Mouse (Mus musculus) heart, embryonic 12.5 days (tissue): ENCODE results near the gene Gm42715. TPM values are rescaled to one million over a fixed set of nuclear protein-coding genes. Genes with fewer than 3 reads are reported as not detected.
A peak's percentile ranks its signal among the peaks of the same experiment; 100 is the strongest.

Experiments
- ATAC-seq: fragments of 200-750 bp; cut with Nextera tagmentation; 2 replicates; pipeline ENCODE4 v1.8.0; 2017; ENCODE audit warnings: moderate TSS enrichment, moderate library complexity; ENCODE audit not compliant: insufficient number of reproducible peaks, low FRiP score
- H3K27ac ChIP-seq: fragments of 300-500 bp; sonication (generic); 2 replicates; pipeline ENCODE4 v1.5.1; 2016; ENCODE audit warnings: mild to moderate bottlenecking, moderate library complexity; ENCODE audit not compliant: poor library complexity, severe bottlenecking
- H3K27me3 ChIP-seq: fragments of 300-500 bp; sonication (generic); replicated peaks from 2 replicates; pipeline ENCODE4 v1.6.1; 2016; ENCODE audit warnings: mild to moderate bottlenecking, moderate library complexity
- H3K36me3 ChIP-seq: fragments of 300-500 bp; sonication (generic); 2 replicates; pipeline ENCODE4 v1.6.1; 2016; ENCODE audit warnings: mild to moderate bottlenecking, moderate library complexity
- H3K4me1 ChIP-seq: fragments of 300-500 bp; sonication (generic); replicated peaks from 2 replicates; pipeline ENCODE4 v1.6.1; 2016; ENCODE audit warnings: mild to moderate bottlenecking
- H3K4me2 ChIP-seq: fragments of 300-500 bp; sonication (generic); 2 replicates; pipeline ENCODE4 v1.6.1; 2016; ENCODE audit warnings: mild to moderate bottlenecking, moderate library complexity
- H3K4me3 ChIP-seq: fragments of 300-500 bp; sonication (generic); 2 replicates; pipeline ENCODE4 v1.5.1; 2016; ENCODE audit warnings: mild to moderate bottlenecking
- H3K9ac ChIP-seq: fragments of 300-500 bp; sonication (generic); 2 replicates; pipeline ENCODE4 v1.6.1; 2016; ENCODE audit warnings: mild to moderate bottlenecking, moderate library complexity
- H3K9me3 ChIP-seq: fragments of 300-500 bp; sonication (generic); replicated peaks from 2 replicates; pipeline ENCODE4 v1.6.1; 2016; ENCODE audit warnings: mild to moderate bottlenecking, moderate library complexity
- WGBS: fragments of 180-500 bp; shearing (Covaris S2); methylation state at CpG from one replicate; pipeline ENCODE4 v1.1.7; 2016; 5-methylcytosine and 5-hydroxymethylcytosine counted together
- polyA plus RNA-seq: library from polyadenylated mRNA; unstranded; fragments of >200 nt; fragmentation: Nextera tagmentation; extraction: Ambion mirVana; gene quantifications from 2 replicates; pipeline ENCODE4 v1.2.1, GENCODE M21; 2016

Gene Gm42715
- polyA plus RNA-seq, 1 experiment from 2014 or later, result 8.5 TPM

GRCm38 (mm10) chr7:127549116-127549835 lies 29.9 kb downstream of the Gm42715 start:
- no peak overlapping the region for H3K4me2 ChIP-seq
- WGBS, result 90% methylated on average over 15 of the region's 15 CpGs
- H3K4me3 ChIP-seq, result no peak overlapping the region
- no peaks in the 10 kb centered on the region for H3K9me3 ChIP-seq
- no peak for ATAC-seq
- no peak overlapping the region for H3K9ac ChIP-seq
- peaks cover 70% of the 10 kb centered on the region for H3K36me3 ChIP-seq
- no peaks in the 10 kb centered on the region for H3K27me3 ChIP-seq
- no peaks in the 10 kb centered on the region for H3K4me1 ChIP-seq
- no peak overlapping the region for H3K27ac ChIP-seq

GRCm38 (mm10) chr7:127551558-127551957 lies 32.2 kb downstream of the Gm42715 start:
- Histone ChIP-seq H3K36me3 (peaks cover 74% of the 10 kb centered on the region), H3K9ac (no peak overlapping the region), H3K4me1 (no peaks in the 10 kb centered on the region), H3K27ac (no peak overlapping the region), H3K4me2 (no peak overlapping the region), H3K4me3 (no peak overlapping the region), H3K27me3 (no peaks in the 10 kb centered on the region), H3K9me3 (no peaks in the 10 kb centered on the region)
- whole genome bisulfite sequencing, result 95% methylated on average over 8 of the region's 8 CpGs
- no peak for ATAC-seq

GRCm38 (mm10) chr7:127560580-127560979 lies 41.2 kb downstream of the Gm42715 start:
- no peaks in the 10 kb centered on the region for H3K27me3 ChIP-seq
- H3K36me3 ChIP-seq, result peaks cover 82% of the 10 kb centered on the region
- no peak overlapping the region for H3K4me2 ChIP-seq
- H3K27ac ChIP-seq, result no peak overlapping the region
- H3K4me3 ChIP-seq, result no peak overlapping the region
- H3K9ac ChIP-seq, result no peak overlapping the region
- H3K9me3 ChIP-seq, result no peaks in the 10 kb centered on the region
- peaks cover 10% of the 10 kb centered on the region for H3K4me1 ChIP-seq
- ATAC-seq, result 0 out of 2 replicates have a peak, but pooled peaks have one; percentile 16
- WGBS, result 95% methylated on average over 11 of the region's 11 CpGs

- Histone ChIP-seq H3K4me2 (no peak within 1 kb of the TSS), H3K9me3 (no peaks in the 10 kb centered on the region), H3K27ac (no peak within 1 kb of the TSS), H3K27me3 (no peaks in the 10 kb centered on the region), H3K9ac (no peak within 1 kb of the TSS), H3K4me3 (no peak within 1 kb of the TSS), H3K4me1 (peaks cover 10% of the 10 kb centered on the region), H3K36me3 (peaks cover 80% of the 10 kb centered on the region)
- 90% methylated on average over 5 of the region's 5 CpGs for WGBS
- ATAC-seq, result no peak
Observed at GRCm38 (mm10) chr7:127561340-127561858, 42.0 kb downstream of the Gm42715 start, which contains the start of gene Tmem265. Gene Tmem265 (plus strand): TSS chr7:127561390.

- no peaks in the 10 kb centered on the region for H3K27me3 ChIP-seq
- peaks cover 10% of the 10 kb centered on the region for H3K4me1 ChIP-seq
- peaks cover 62% of the 10 kb centered on the region for H3K36me3 ChIP-seq
- WGBS, result 63% methylated on average over 6 of the region's 6 CpGs
- H3K9me3 ChIP-seq, result no peaks in the 10 kb centered on the region
- H3K27ac ChIP-seq, result peak overlapping the region; percentile 54; the same call in 1 of the 2 replicates
- no peak overlapping the region for H3K4me2 ChIP-seq
- ATAC-seq, result 0 out of 2 replicates have a peak, but pooled peaks have one; percentile 36
- no peak overlapping the region for H3K9ac ChIP-seq
- no peak overlapping the region for H3K4me3 ChIP-seq
Observed at GRCm38 (mm10) chr7:127564381-127565150, 45.2 kb downstream of the Gm42715 start.

- peak within 1 kb of the TSS; percentile 78 for H3K27ac ChIP-seq
- peak within 1 kb of the TSS; percentile 94 for H3K4me3 ChIP-seq
- H3K4me1 ChIP-seq, result peaks cover 19% of the 10 kb centered on the region
- peak within 1 kb of the TSS; percentile 98 for H3K4me2 ChIP-seq
- H3K27me3 ChIP-seq, result no peaks in the 10 kb centered on the region
- H3K36me3 ChIP-seq, result peaks cover 17% of the 10 kb centered on the region
- ATAC-seq, result peak; percentile 98
- H3K9ac ChIP-seq, result peak within 1 kb of the TSS; percentile 94
- no peaks in the 10 kb centered on the region for H3K9me3 ChIP-seq
- WGBS, result 1% methylated on average over 17 of the region's 17 CpGs
Observed at GRCm38 (mm10) chr7:127572895-127573471, 53.6 kb downstream of the Gm42715 start, which contains the start of gene Phkg2. Gene Phkg2 (plus strand): TSS chr7:127573340.

- under 1% methylated on average over 27 of the region's 28 CpGs for WGBS
- ATAC-seq, result peak; percentile 73; the same call in 1 of the 2 replicates
Observed at GRCm38 (mm10) chr7:127573503-127574008, 54.2 kb downstream of the Gm42715 start.

GRCm38 (mm10) chr7:127574115-127574514 lies 54.7 kb downstream of the Gm42715 start:
- Histone ChIP-seq H3K36me3 (peaks cover 21% of the 10 kb centered on the region), H3K4me1 (peaks cover 19% of the 10 kb centered on the region), H3K27me3 (no peaks in the 10 kb centered on the region), H3K4me2 (peak overlapping the region; percentile 98), H3K27ac (peak overlapping the region; percentile 69; the same call in 1 of the 2 replicates), H3K9ac (peak overlapping the region; percentile 94), H3K4me3 (peak overlapping the region; percentile 94), H3K9me3 (no peaks in the 10 kb centered on the region)
- ATAC-seq, result no peak
- 18% methylated on average over 7 of the region's 7 CpGs for WGBS

More at GRCm38 (mm10) chr7:127573503-127574008, 54.2 kb downstream of the Gm42715 start:
- H3K4me1 ChIP-seq, result peaks cover 19% of the 10 kb centered on the region
- H3K9me3 ChIP-seq, result no peaks in the 10 kb centered on the region
- H3K9ac ChIP-seq, result peak overlapping the region; percentile 94
- H3K27me3 ChIP-seq, result no peaks in the 10 kb centered on the region
- H3K27ac ChIP-seq, result peak overlapping the region; percentile 69
- H3K36me3 ChIP-seq, result peaks cover 22% of the 10 kb centered on the region
- H3K4me3 ChIP-seq, result peak overlapping the region; percentile 94
- H3K4me2 ChIP-seq, result peak overlapping the region; percentile 98

- H3K27me3 ChIP-seq, result no peaks in the 10 kb centered on the region
- ATAC-seq, result no peak
- no peak overlapping the region for H3K4me2 ChIP-seq
- H3K9me3 ChIP-seq, result no peaks in the 10 kb centered on the region
- no peak overlapping the region for H3K9ac ChIP-seq
- no peak overlapping the region for H3K4me3 ChIP-seq
- peaks cover 62% of the 10 kb centered on the region for H3K36me3 ChIP-seq
- 91% methylated on average over 6 of the region's 6 CpGs for WGBS
- H3K4me1 ChIP-seq, result peaks cover 8% of the 10 kb centered on the region
- no peak overlapping the region for H3K27ac ChIP-seq
Observed at GRCm38 (mm10) chr7:127583260-127583659, 63.9 kb downstream of the Gm42715 start.

GRCm38 (mm10) chr7:127585031-127585430 lies 65.6 kb downstream of the Gm42715 start:
- no peak for ATAC-seq
- Histone ChIP-seq H3K27ac (no peak overlapping the region), H3K27me3 (no peaks in the 10 kb centered on the region), H3K4me1 (peaks cover 17% of the 10 kb centered on the region), H3K4me2 (no peak overlapping the region), H3K9ac (no peak overlapping the region), H3K4me3 (no peak overlapping the region), H3K9me3 (no peaks in the 10 kb centered on the region), H3K36me3 (peaks cover 54% of the 10 kb centered on the region)
- 80% methylated on average over 7 of the region's 7 CpGs for WGBS
